In genomic region chr2:91361068-91361528, GRCm38 (mm10) we compare ENCODE assay signal across 8 mouse cellular contexts.
DNase-seq lines count a peak whose midpoint lies in the region; ATAC-seq and TF ChIP-seq lines count a peak whose summit lies in the region.

No protein-coding gene starts in this region.

- 26% methylated on average over 4 of the region's 4 CpGs for WGBS in embryonic facial prominence, embryonic 13.5 days
- WGBS in embryonic facial prominence, embryonic 10.5 days = 22% methylated on average over 4 of the region's 4 CpGs
- WGBS in hindbrain, embryonic 13.5 days = 43% methylated on average over 4 of the region's 4 CpGs

- no peaks in the 10 kb centered on the region for H3K9me3 ChIP-seq in embryonic facial prominence, embryonic 13.5 days
- no peaks in the 10 kb centered on the region for H3K9me3 ChIP-seq in embryonic facial prominence, embryonic 10.5 days
- no peaks in the 10 kb centered on the region for H3K9me3 ChIP-seq in hindbrain, embryonic 13.5 days

- peak overlapping the region; percentile 2; the same call in 1 of the 2 replicates for H3K9ac ChIP-seq in embryonic facial prominence, embryonic 13.5 days
- H3K9ac ChIP-seq in hindbrain, embryonic 13.5 days = no peak overlapping the region

- no peak for TF ChIP-seq POLR2A in testis, adult 2 months (IDR thresholded peaks at IDR 0.05; ENCODE audit: control insufficient read depth, low read depth, low read length)

- no peaks in the 10 kb centered on the region for H3K36me3 ChIP-seq in embryonic facial prominence, embryonic 13.5 days
- 0 out of 2 replicates have a peak, but pooled peaks cover 3% of the 10 kb centered on the region for H3K36me3 ChIP-seq in embryonic facial prominence, embryonic 10.5 days (replicated peaks)
- no peaks in the 10 kb centered on the region for H3K36me3 ChIP-seq in testis, adult 2 months (ENCODE audit: control insufficient read depth, insufficient read depth, low read length)
- H3K36me3 ChIP-seq in hindbrain, embryonic 13.5 days = no peaks in the 10 kb centered on the region

- no peak for DNase-seq in embryonic facial prominence, embryonic 10.5 days (ENCODE audit: low spot score)
- no peak for DNase-seq in testis, postnatal 10 days (ENCODE audit: low spot score)
- peak; percentile 13 to 45 for DNase-seq in kidney, postnatal 25 days
- peak; percentile 6 for DNase-seq in urinary bladder, postnatal 25 days (ENCODE audit: low spot score)
- DNase-seq in natural killer cell, adult 2 months (ENCODE audit: low spot score in 2 of 2) = no peak

- no peak overlapping the region for H3K4me3 ChIP-seq in embryonic facial prominence, embryonic 13.5 days
- H3K4me3 ChIP-seq in embryonic facial prominence, embryonic 10.5 days = no peak overlapping the region
- no peak overlapping the region for H3K4me3 ChIP-seq in testis, adult 2 months (ENCODE audit: control insufficient read depth, low read depth, low read length)
- no peak overlapping the region for H3K4me3 ChIP-seq in hindbrain, embryonic 13.5 days

- no peaks in the 10 kb centered on the region for H3K27me3 ChIP-seq in embryonic facial prominence, embryonic 13.5 days
- H3K27me3 ChIP-seq in embryonic facial prominence, embryonic 10.5 days (replicated peaks; ENCODE audit: low read depth, poor library complexity, severe bottlenecking) = no peaks in the 10 kb centered on the region
- no peaks in the 10 kb centered on the region for H3K27me3 ChIP-seq in testis, adult 2 months (ENCODE audit: control insufficient read depth, insufficient read depth, low read length)
- H3K27me3 ChIP-seq in hindbrain, embryonic 13.5 days = no peaks in the 10 kb centered on the region

- TF ChIP-seq CTCF in testis, adult 2 months (IDR thresholded peaks at IDR 0.05; ENCODE audit: control insufficient read depth, insufficient read depth, insufficient replicate concordance, low read depth, low read length) = no peak

- H3K27ac ChIP-seq in embryonic facial prominence, embryonic 13.5 days = peak overlapping the region; percentile 28; the same call in 1 of the 2 replicates
- H3K27ac ChIP-seq in embryonic facial prominence, embryonic 10.5 days (replicated peaks) = no peak overlapping the region
- H3K27ac ChIP-seq in testis, adult 2 months (ENCODE audit: control insufficient read depth, insufficient read depth, low read depth, low read length) = peak overlapping the region; percentile 32; the same call in 1 of the 2 replicates
- H3K27ac ChIP-seq in hindbrain, embryonic 13.5 days = no peak overlapping the region

- no peak overlapping the region for H3K4me2 ChIP-seq in embryonic facial prominence, embryonic 13.5 days
- H3K4me2 ChIP-seq in hindbrain, embryonic 13.5 days = no peak overlapping the region

- H3K4me1 ChIP-seq in embryonic facial prominence, embryonic 13.5 days = peaks cover 7% of the 10 kb centered on the region; the same call in 1 of the 2 replicates
- peaks cover 10% of the 10 kb centered on the region for H3K4me1 ChIP-seq in embryonic facial prominence, embryonic 10.5 days
- H3K4me1 ChIP-seq in testis, adult 2 months (ENCODE audit: control insufficient read depth, insufficient read depth, low read length) = peaks cover 2% of the 10 kb centered on the region; the same call in 1 of the 2 replicates
- H3K4me1 ChIP-seq in hindbrain, embryonic 13.5 days (replicated peaks) = no peaks in the 10 kb centered on the region

- no peak for ATAC-seq in embryonic facial prominence, embryonic 13.5 days (ENCODE audit: insufficient number of reproducible peaks, insufficient read depth, low FRiP score, low TSS enrichment, low read depth)
- no peak for ATAC-seq in hindbrain, embryonic 13.5 days (ENCODE audit: low FRiP score)

Comparison
In these comparisons a context has a peak if more than half of its experiments do, and no peak if none do; other contexts are left out.
1. H3K27ac ChIP-seq: peak in embryonic facial prominence, embryonic 13.5 days (single experiment) and testis, adult 2 months (single experiment); none in embryonic facial prominence, embryonic 10.5 days (single experiment) and hindbrain, embryonic 13.5 days (single experiment).
2. DNase-seq: peak in kidney, postnatal 25 days (2 of 2) and urinary bladder, postnatal 25 days (single experiment); none in embryonic facial prominence, embryonic 10.5 days (single experiment), testis, postnatal 10 days (single experiment) and natural killer cell, adult 2 months (0 of 2).